Mouse (Mus musculus) embryonic facial prominence, embryonic 13.5 days (tissue): ENCODE measurements around the gene Agpat1. TPM values are rescaled to one million over a fixed set of nuclear protein-coding genes. Genes with fewer than 3 reads are reported as not detected.

ENCODE experiments used
- ATAC-seq: fragments of 200-750 bp; cut with Nextera tagmentation; 2 replicates; pipeline ENCODE4 v1.8.0; 2017; ENCODE audit warnings: low read depth; ENCODE audit not compliant: insufficient number of reproducible peaks, insufficient read depth, low FRiP score, low TSS enrichment
- H3K27ac ChIP-seq: fragments of 300-500 bp; sonication (generic); 2 replicates; pipeline ENCODE4 v1.5.1; 2015; ENCODE audit warnings: moderate library complexity, mild to moderate bottlenecking, inconsistent platforms
- H3K27me3 ChIP-seq: fragments of 300-500 bp; sonication (generic); 2 replicates; pipeline ENCODE4 v1.6.1; 2015; ENCODE audit warnings: mild to moderate bottlenecking, inconsistent platforms
- H3K36me3 ChIP-seq: fragments of 300-500 bp; sonication (generic); 2 replicates; pipeline ENCODE4 v1.6.1; 2015; ENCODE audit warnings: mild to moderate bottlenecking, inconsistent platforms
- H3K4me1 ChIP-seq: fragments of 300-500 bp; sonication (generic); 2 replicates; pipeline ENCODE4 v1.6.1; 2015; ENCODE audit warnings: inconsistent platforms
- H3K4me2 ChIP-seq: fragments of 300-500 bp; sonication (generic); 2 replicates; pipeline ENCODE4 v1.6.1; 2015; ENCODE audit warnings: moderate library complexity, mild to moderate bottlenecking, inconsistent platforms
- H3K4me3 ChIP-seq: fragments of 300-500 bp; sonication (generic); 2 replicates; pipeline ENCODE4 v1.5.1; 2015; ENCODE audit warnings: mild to moderate bottlenecking, inconsistent platforms
- H3K9ac ChIP-seq: fragments of 300-500 bp; sonication (generic); 2 replicates; pipeline ENCODE4 v1.6.1; 2015; ENCODE audit warnings: mild to moderate bottlenecking, inconsistent platforms
- H3K9me3 ChIP-seq: fragments of 300-500 bp; sonication (generic); 2 replicates; pipeline ENCODE4 v1.6.1; 2016; ENCODE audit warnings: inconsistent platforms
- WGBS: fragments of 180-500 bp; shearing (Covaris S2); methylation state at CpG from one replicate; pipeline ENCODE4 v1.1.7; 2015; ENCODE audit warnings: mixed read lengths; 5-methylcytosine and 5-hydroxymethylcytosine counted together
- polyA plus RNA-seq: library from polyadenylated mRNA; unstranded; fragments of >200 nt; fragmentation: Nextera tagmentation; extraction: Ambion mirVana; gene quantifications from 2 replicates; pipeline ENCODE4 v1.2.1, GENCODE M21; 2015

Agpat1 gene
- polyA plus RNA-seq, 1 experiment from 2014 or later: 57.5 TPM

GRCm38 (mm10) chr17:34650781-34651180, 46.7 kb downstream of the Agpat1 start:
- Histone ChIP-seq H3K36me3 (peaks cover 65% of the 10 kb centered on the region), H3K27me3 (no peaks in the 10 kb centered on the region), H3K9ac (no peak overlapping the region), H3K4me1 (peaks cover 23% of the 10 kb centered on the region), H3K4me2 (no peak overlapping the region), H3K4me3 (no peak overlapping the region), H3K27ac (no peak overlapping the region), H3K9me3 (no peaks in the 10 kb centered on the region)
- ATAC-seq: no peak
- 86% methylated on average over 14 of the region's 14 CpGs for WGBS

DNA sequence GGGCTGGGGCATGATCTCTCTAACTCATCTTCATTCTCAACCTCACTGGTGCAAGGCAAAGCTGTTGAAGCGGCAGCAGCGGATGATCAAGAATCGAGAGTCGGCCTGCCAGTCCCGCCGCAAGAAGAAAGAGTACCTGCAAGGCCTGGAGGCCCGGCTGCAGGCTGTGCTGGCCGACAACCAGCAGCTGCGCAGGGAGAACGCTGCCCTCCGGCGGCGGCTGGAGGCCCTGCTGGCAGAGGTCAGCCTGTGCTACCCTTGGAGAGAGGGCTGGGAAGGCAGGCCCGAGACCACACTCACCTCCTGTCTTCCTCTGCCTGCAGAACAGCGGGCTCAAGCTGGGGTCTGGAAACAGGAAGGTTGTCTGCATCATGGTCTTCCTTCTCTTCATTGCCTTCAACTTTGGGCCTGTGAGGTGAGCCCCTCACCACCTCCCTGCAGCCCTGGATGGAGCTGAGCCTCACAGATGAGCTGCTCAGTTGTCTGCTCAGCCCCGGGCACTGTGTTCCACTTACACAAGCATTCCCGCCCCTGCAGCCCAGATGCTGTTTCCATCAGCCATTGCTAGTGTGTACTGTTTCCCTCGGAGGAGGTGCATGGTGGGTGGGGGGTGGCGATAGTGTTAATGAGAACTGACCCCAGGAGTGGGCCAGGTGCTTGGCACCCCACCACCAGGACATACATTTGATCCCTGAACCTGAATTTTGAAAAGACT, 47.6 kb downstream of the Agpat1 start:
- Histone ChIP-seq H3K4me1 (peaks cover 22% of the 10 kb centered on the region), H3K4me3 (no peak overlapping the region), H3K36me3 (peaks cover 65% of the 10 kb centered on the region), H3K9me3 (no peaks in the 10 kb centered on the region), H3K4me2 (no peak overlapping the region), H3K9ac (no peak overlapping the region), H3K27me3 (no peaks in the 10 kb centered on the region), H3K27ac (no peak overlapping the region)
- ATAC-seq: no peak
- 50% methylated on average over 19 of the region's 19 CpGs for WGBS

- H3K27me3 ChIP-seq: no peaks in the 10 kb centered on the region; the same call in 1 of the 2 replicates
- peaks cover 65% of the 10 kb centered on the region for H3K36me3 ChIP-seq
- H3K4me2 ChIP-seq: no peak overlapping the region
- 86% methylated on average over 10 of the region's 10 CpGs for WGBS
- no peak for ATAC-seq
- no peak overlapping the region for H3K27ac ChIP-seq
- H3K4me1 ChIP-seq: peaks cover 21% of the 10 kb centered on the region
- H3K4me3 ChIP-seq: no peak overlapping the region
- no peaks in the 10 kb centered on the region for H3K9me3 ChIP-seq
- H3K9ac ChIP-seq: no peak overlapping the region
Measured at GRCm38 (mm10) chr17:34652546-34652945, 48.5 kb downstream of the Agpat1 start.

- Histone ChIP-seq H3K36me3 (peaks cover 65% of the 10 kb centered on the region), H3K9me3 (no peaks in the 10 kb centered on the region), H3K9ac (no peak overlapping the region), H3K27ac (no peak overlapping the region), H3K4me3 (no peak overlapping the region), H3K27me3 (no peaks in the 10 kb centered on the region; the same call in 1 of the 2 replicates), H3K4me2 (no peak overlapping the region), H3K4me1 (peaks cover 17% of the 10 kb centered on the region)
- 89% methylated on average over 8 of the region's 8 CpGs for WGBS
- ATAC-seq: no peak
Measured at GRCm38 (mm10) chr17:34652985-34653384, 48.9 kb downstream of the Agpat1 start.

DNA sequence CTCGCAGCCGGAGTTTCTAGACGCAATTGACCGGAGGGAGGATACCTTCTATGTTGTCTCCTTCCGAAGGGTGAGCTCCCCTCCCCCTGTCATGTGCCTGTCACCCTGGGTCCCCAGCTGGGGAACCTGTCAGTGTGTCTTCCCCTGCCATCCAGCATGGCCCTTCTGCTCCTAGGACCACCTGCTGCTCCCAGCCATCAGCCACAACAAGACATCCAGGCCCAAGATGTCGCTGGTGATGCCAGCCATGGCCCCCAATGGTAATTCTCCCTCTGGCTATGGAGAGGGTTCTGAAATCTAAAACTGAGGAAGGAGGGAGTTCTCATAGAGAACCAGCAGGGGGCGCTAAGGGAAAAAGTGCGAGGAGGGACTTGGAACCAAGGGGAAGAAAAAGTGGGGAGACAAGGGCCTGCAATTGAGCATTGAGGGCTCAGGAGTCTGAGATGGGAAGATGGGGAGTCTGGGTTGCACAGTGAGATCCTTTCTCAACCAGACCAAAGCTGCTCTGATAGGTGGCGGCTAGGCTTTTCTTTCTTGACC, 49.8 kb downstream of the Agpat1 start:
- no peak overlapping the region for H3K4me3 ChIP-seq
- H3K9ac ChIP-seq: no peak overlapping the region
- H3K27me3 ChIP-seq: peaks cover 3% of the 10 kb centered on the region
- no peak overlapping the region for H3K4me2 ChIP-seq
- peaks cover 64% of the 10 kb centered on the region for H3K36me3 ChIP-seq
- H3K4me1 ChIP-seq: peaks cover 9% of the 10 kb centered on the region
- H3K9me3 ChIP-seq: no peaks in the 10 kb centered on the region
- 59% methylated on average over 9 of the region's 9 CpGs for WGBS
- no peak overlapping the region for H3K27ac ChIP-seq
- no peak for ATAC-seq

DNA sequence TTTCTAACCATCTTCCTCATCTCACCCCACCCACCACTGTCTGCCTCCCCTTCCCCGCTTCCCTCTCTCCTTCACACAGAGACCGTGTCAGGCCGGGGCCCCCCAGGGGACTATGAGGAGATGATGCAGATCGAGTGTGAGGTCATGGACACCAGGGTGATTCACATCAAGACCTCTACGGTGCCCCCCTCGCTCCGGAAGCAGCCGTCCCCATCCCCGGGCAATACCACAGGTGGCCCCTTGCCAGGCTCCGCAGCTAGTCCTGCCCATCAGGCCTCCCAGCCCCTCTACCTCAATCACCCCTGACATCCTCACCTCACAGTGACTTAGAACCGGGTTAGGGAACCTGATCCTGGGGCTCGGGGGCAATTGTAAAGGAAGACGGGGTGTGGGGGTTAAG, 50.3 kb downstream of the Agpat1 start:
- H3K9me3 ChIP-seq: no peaks in the 10 kb centered on the region
- no peak for ATAC-seq
- WGBS: 90% methylated on average over 13 of the region's 13 CpGs

GRCm38 (mm10) chr17:34655160-34655559, 51.1 kb downstream of the Agpat1 start:
- peak; percentile 7; the same call in 1 of the 2 replicates for ATAC-seq
- 83% methylated on average over 7 of the region's 7 CpGs for WGBS
- H3K9ac ChIP-seq: no peak overlapping the region
- H3K4me3 ChIP-seq: no peak overlapping the region
- H3K27ac ChIP-seq: no peak overlapping the region
- H3K4me1 ChIP-seq: peaks cover 7% of the 10 kb centered on the region; the same call in 1 of the 2 replicates
- no peaks in the 10 kb centered on the region for H3K9me3 ChIP-seq
- peaks cover 17% of the 10 kb centered on the region for H3K27me3 ChIP-seq
- H3K36me3 ChIP-seq: peaks cover 50% of the 10 kb centered on the region
- H3K4me2 ChIP-seq: no peak overlapping the region

More for the DNA sequence above, 50.3 kb downstream of the Agpat1 start:
- peaks cover 58% of the 10 kb centered on the region for H3K36me3 ChIP-seq
- peaks cover 9% of the 10 kb centered on the region for H3K27me3 ChIP-seq
- peaks cover 7% of the 10 kb centered on the region; the same call in 1 of the 2 replicates for H3K4me1 ChIP-seq
- no peak overlapping the region for H3K4me2 ChIP-seq
- no peak overlapping the region for H3K9ac ChIP-seq
- H3K4me3 ChIP-seq: no peak overlapping the region
- H3K27ac ChIP-seq: no peak overlapping the region

- peak; percentile 3; the same call in 1 of the 2 replicates for ATAC-seq
- H3K4me1 ChIP-seq: peaks cover 11% of the 10 kb centered on the region; the same call in 1 of the 2 replicates
- H3K4me2 ChIP-seq: no peak overlapping the region
- no peak overlapping the region for H3K4me3 ChIP-seq
- H3K9ac ChIP-seq: no peak overlapping the region
- no peak overlapping the region for H3K27ac ChIP-seq
- no peaks in the 10 kb centered on the region for H3K9me3 ChIP-seq
- 66% methylated on average over 4 of the region's 4 CpGs for WGBS
- H3K36me3 ChIP-seq: peaks cover 46% of the 10 kb centered on the region
- H3K27me3 ChIP-seq: peaks cover 21% of the 10 kb centered on the region
Measured at GRCm38 (mm10) chr17:34655581-34655991, 51.5 kb downstream of the Agpat1 start.

DNA sequence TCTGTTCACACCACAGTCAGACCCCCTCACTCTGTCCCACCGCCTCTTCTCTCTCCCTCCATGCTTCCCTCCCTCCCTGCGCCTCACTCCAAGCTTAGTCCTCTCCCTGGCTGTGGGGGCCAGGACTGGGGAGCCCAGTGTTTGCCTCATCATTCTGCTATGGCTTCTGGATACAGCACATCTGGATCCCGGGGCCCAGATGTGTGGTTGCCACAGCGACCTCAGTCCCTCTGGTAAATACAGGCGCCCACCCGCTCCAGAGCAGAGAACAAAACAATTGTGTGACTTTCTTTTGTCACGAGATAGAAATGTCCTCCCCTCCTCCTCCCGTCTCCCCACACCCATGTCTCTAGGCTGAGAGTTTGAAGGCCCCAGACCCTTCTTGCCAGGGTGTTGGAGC, 52.6 kb downstream of the Agpat1 start:
- 50% methylated on average over 8 of the region's 8 CpGs for WGBS
- Histone ChIP-seq H3K4me1 (peaks cover 22% of the 10 kb centered on the region), H3K27me3 (peaks cover 31% of the 10 kb centered on the region), H3K27ac (no peak overlapping the region), H3K9me3 (no peaks in the 10 kb centered on the region), H3K4me3 (no peak overlapping the region), H3K4me2 (no peak overlapping the region), H3K36me3 (peaks cover 35% of the 10 kb centered on the region), H3K9ac (0 out of 2 replicates have a peak overlapping the region, but pooled peaks have one; percentile 27)
- ATAC-seq: no peak

GRCm38 (mm10) chr17:34657271-34657670, 53.2 kb downstream of the Agpat1 start:
- no peak overlapping the region for H3K4me2 ChIP-seq
- H3K4me3 ChIP-seq: no peak overlapping the region
- peaks cover 29% of the 10 kb centered on the region for H3K36me3 ChIP-seq
- H3K27ac ChIP-seq: no peak overlapping the region
- H3K27me3 ChIP-seq: peaks cover 32% of the 10 kb centered on the region
- no peak overlapping the region for H3K9ac ChIP-seq
- ATAC-seq: no peak
- no peaks in the 10 kb centered on the region for H3K9me3 ChIP-seq
- peaks cover 22% of the 10 kb centered on the region for H3K4me1 ChIP-seq
- WGBS: 17% methylated on average over 2 of the region's 2 CpGs

GRCm38 (mm10) chr17:34658145-34658544, 54.1 kb downstream of the Agpat1 start:
- Histone ChIP-seq H3K27ac (no peak overlapping the region), H3K27me3 (peaks cover 37% of the 10 kb centered on the region), H3K4me1 (peaks cover 22% of the 10 kb centered on the region), H3K4me2 (no peak overlapping the region), H3K9ac (no peak overlapping the region), H3K9me3 (no peaks in the 10 kb centered on the region), H3K36me3 (peaks cover 21% of the 10 kb centered on the region), H3K4me3 (no peak overlapping the region)
- ATAC-seq: no peak
- 83% methylated on average over 2 of the region's 2 CpGs for WGBS

DNA sequence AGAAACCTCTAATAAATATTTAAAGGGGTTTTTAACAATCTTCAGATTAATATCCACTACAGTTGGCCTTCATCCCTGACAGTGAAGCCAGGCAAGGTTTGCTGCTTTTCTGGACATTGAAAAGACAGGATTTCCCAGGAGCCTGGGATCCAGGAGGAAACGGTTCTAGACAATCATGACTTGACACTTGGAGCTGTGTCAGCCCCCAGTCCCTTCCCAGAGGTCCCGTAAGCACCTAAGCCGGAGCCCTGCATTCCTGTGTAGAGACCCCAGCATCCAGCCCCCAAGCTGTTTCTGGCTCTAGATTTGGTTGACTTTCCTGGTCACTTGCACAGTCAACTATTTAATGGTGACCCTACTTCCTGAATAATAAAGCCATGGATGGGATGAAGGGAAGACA, 54.5 kb downstream of the Agpat1 start:
- no peak overlapping the region for H3K9ac ChIP-seq
- 75% methylated on average over 3 of the region's 3 CpGs for WGBS
- H3K27me3 ChIP-seq: peaks cover 41% of the 10 kb centered on the region
- no peak overlapping the region for H3K4me2 ChIP-seq
- ATAC-seq: no peak
- H3K36me3 ChIP-seq: peaks cover 16% of the 10 kb centered on the region
- H3K9me3 ChIP-seq: no peaks in the 10 kb centered on the region
- no peak overlapping the region for H3K4me3 ChIP-seq
- H3K4me1 ChIP-seq: peaks cover 22% of the 10 kb centered on the region
- no peak overlapping the region for H3K27ac ChIP-seq
